Mouse (Mus musculus): ENCODE results near the gene Tgm3. TPM values are rescaled to one million over a fixed set of nuclear protein-coding genes. Genes with fewer than 3 reads are reported as not detected.

Gene Tgm3
- not detected for polyA plus RNA-seq (2017; shearing (Covaris generic))

DNA sequence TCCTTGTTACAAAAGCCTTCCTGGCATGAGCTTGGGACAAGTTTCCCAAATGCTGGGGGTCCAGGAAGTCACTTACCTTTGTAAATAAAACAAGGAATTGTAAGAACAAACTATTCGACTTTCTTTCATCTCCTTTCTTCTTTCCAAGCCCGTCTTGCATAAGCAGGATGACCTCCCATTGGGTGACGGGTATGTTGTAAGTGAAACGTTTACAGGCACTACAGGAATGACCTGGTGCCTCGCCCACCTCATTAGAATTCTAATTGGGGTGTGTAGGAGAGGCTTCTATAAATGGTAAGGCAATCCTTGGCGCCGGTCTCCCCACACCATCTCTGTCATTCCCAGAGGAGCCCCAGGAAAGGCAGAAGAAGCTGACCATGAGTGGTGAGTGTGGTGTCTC is at the start of gene Tgm3:
TSS of gene Tgm3 (plus strand) at position 324 of the 400 bp plus-strand sequence.

Other genes with a start within 250 kb of the Tgm3 start
- gene Stk35, start 211.8 kb upstream of the Tgm3 start, polyA plus RNA-seq (2017; shearing (Covaris generic)) = 2.3 TPM
- not detected for gene Tgm6, start 100.1 kb downstream of the Tgm3 start, polyA plus RNA-seq (2017; shearing (Covaris generic))
- 419 TPM for gene Snrpb, start 167.1 kb downstream of the Tgm3 start, polyA plus RNA-seq (2017; shearing (Covaris generic))
- not detected for gene Tmc2, start 182.8 kb downstream of the Tgm3 start, polyA plus RNA-seq (2017; shearing (Covaris generic))

Measured in activated CD4-positive, CD25-positive, alpha-beta regulatory T cell, adult 9 weeks (primary cell).